Mouse (Mus musculus): Measurements from ENCODE around the gene Tyr. TPM values are rescaled to one million over a fixed set of nuclear protein-coding genes. Genes with fewer than 3 reads are reported as not detected.
"Not testable (repeated sequence)": the region's sequence is repeated elsewhere in the genome, so short reads cannot be mapped to it uniquely, and the experiment has no call there.

The Tyr gene
- polyA plus RNA-seq (2016; fragmentation: Nextera tagmentation; extraction: Ambion mirVana), result 0.20 and 0.29 TPM in 2 replicates

- H3K27ac ChIP-seq, result no peak within 1 kb of the TSS
- no peak for ATAC-seq (ENCODE audit: low FRiP score, low read depth)
- H3K9me3 ChIP-seq, result no peaks in the 10 kb centered on the region
- no peaks in the 10 kb centered on the region for H3K4me1 ChIP-seq
- H3K9ac ChIP-seq, result no peak within 1 kb of the TSS
- H3K27me3 ChIP-seq (replicated peaks), result no peaks in the 10 kb centered on the region
- no peak within 1 kb of the TSS for H3K4me2 ChIP-seq (replicated peaks)
- H3K4me3 ChIP-seq, result no peak within 1 kb of the TSS
- H3K36me3 ChIP-seq, result no peaks in the 10 kb centered on the region
Observed at GRCm38 (mm10) chr7:87493412-87493811, at the start of gene Tyr. TSS of gene Tyr (minus strand) at chr7:87493512.

- Histone ChIP-seq H3K9ac (no peak overlapping the region), H3K4me2 (replicated peaks) (no peak overlapping the region), H3K4me1 (no peaks in the 10 kb centered on the region)
Observed at GRCm38 (mm10) chr7:87539031-87539430, 45.7 kb upstream of the Tyr start.

GRCm38 (mm10) chr7:87494124-87494682 lies 891 bp upstream of the Tyr start:
- H3K9ac ChIP-seq, result no peak overlapping the region
- WGBS, result 27% methylated on average over 4 of the region's 4 CpGs
- no peaks in the 10 kb centered on the region for H3K36me3 ChIP-seq
- no peak overlapping the region for H3K27ac ChIP-seq
- no peak overlapping the region for H3K4me3 ChIP-seq
- no peaks in the 10 kb centered on the region for H3K27me3 ChIP-seq (replicated peaks)
- no peaks in the 10 kb centered on the region for H3K9me3 ChIP-seq
- no peak overlapping the region for H3K4me2 ChIP-seq (replicated peaks)
- no peaks in the 10 kb centered on the region for H3K4me1 ChIP-seq
- ATAC-seq (ENCODE audit: low FRiP score, low read depth), result no peak

More at GRCm38 (mm10) chr7:87539031-87539430, 45.7 kb upstream of the Tyr start:
- no peaks in the 10 kb centered on the region for H3K27me3 ChIP-seq (replicated peaks)
- H3K36me3 ChIP-seq, result no peaks in the 10 kb centered on the region
- H3K9me3 ChIP-seq, result no peaks in the 10 kb centered on the region
- ATAC-seq (ENCODE audit: low FRiP score, low read depth), result no peak
- no peak overlapping the region for H3K27ac ChIP-seq
- no peak overlapping the region for H3K4me3 ChIP-seq

DNA sequence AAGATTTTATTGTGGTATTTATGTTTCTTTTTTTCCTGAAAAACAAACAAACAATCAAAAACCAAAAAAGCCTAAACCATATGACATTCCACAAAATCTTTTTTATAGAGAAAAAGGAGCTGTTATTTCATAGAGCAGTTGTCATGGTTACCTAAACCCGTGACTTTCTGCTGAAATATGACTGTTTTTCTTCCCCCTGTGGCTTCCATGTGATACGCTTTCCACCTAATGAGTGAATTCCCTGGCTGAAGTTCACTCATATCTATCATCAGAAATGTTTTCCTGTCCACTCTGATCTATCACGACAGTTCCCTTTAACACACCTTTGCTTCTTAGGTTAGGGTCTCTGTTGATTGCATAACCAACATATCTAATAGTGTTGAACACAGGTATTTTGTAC lies 5.3 kb downstream of the Tyr start:
- WGBS, result 72% methylated on average over 3 of the region's 3 CpGs

GRCm38 (mm10) chr7:87413271-87413670 lies 80.0 kb downstream of the Tyr start:
- Histone ChIP-seq H3K4me3 (no peak overlapping the region), H3K27ac (no peak overlapping the region), H3K9me3 (no peaks in the 10 kb centered on the region), H3K9ac (no peak overlapping the region), H3K36me3 (no peaks in the 10 kb centered on the region), H3K4me1 (no peaks in the 10 kb centered on the region), H3K4me2 (replicated peaks) (no peak overlapping the region), H3K27me3 (replicated peaks) (no peaks in the 10 kb centered on the region)
- no peak for ATAC-seq (ENCODE audit: low FRiP score, low read depth)
- WGBS, result 73% methylated on average over 1 of the region's 1 CpGs

More for the DNA sequence above, 5.3 kb downstream of the Tyr start:
- Histone ChIP-seq H3K4me1 (no peaks in the 10 kb centered on the region), H3K27ac (no peak overlapping the region), H3K4me2 (replicated peaks) (no peak overlapping the region), H3K36me3 (no peaks in the 10 kb centered on the region), H3K9me3 (no peaks in the 10 kb centered on the region), H3K27me3 (replicated peaks) (no peaks in the 10 kb centered on the region), H3K4me3 (no peak overlapping the region), H3K9ac (no peak overlapping the region)
- ATAC-seq (ENCODE audit: low FRiP score, low read depth), result no peak

GRCm38 (mm10) chr7:87411373-87411772 lies 81.9 kb downstream of the Tyr start:
- ATAC-seq (ENCODE audit: low FRiP score, low read depth); H3K4me3 ChIP-seq; H3K9me3 ChIP-seq; H3K4me1 ChIP-seq; H3K36me3 ChIP-seq; H3K27ac ChIP-seq; H3K4me2 ChIP-seq (replicated peaks); H3K9ac ChIP-seq; H3K27me3 ChIP-seq (replicated peaks): not testable (repeated sequence)
- WGBS, result 9% methylated on average over 4 of the region's 4 CpGs

- ATAC-seq (ENCODE audit: low FRiP score, low read depth), result no peak
- Histone ChIP-seq H3K4me2 (replicated peaks) (no peak overlapping the region), H3K27me3 (replicated peaks) (no peaks in the 10 kb centered on the region), H3K9me3 (no peaks in the 10 kb centered on the region), H3K4me1 (no peaks in the 10 kb centered on the region), H3K27ac (no peak overlapping the region), H3K36me3 (no peaks in the 10 kb centered on the region), H3K9ac (no peak overlapping the region), H3K4me3 (no peak overlapping the region)
- WGBS, result 85% methylated on average over 7 of the region's 7 CpGs
Observed at GRCm38 (mm10) chr7:87397023-87397422, 96.3 kb downstream of the Tyr start.

DNA sequence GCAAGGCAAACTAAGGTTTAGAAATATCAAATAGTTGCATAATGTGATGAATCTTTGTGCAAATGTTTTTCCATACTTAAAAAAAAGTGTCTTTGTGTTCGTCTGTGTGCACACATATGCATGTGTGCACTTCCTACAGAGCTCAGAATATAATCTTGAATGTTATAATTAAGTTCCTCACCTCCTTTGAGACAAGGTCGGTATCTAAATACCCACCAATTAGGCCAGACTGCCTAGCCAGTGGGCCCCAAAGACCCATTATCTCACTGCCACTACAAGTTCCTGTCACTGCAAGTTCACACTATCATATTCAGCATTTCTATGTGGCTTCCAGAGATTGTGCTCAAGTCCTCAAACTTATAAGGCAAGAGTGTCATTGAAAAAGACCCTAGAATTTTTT lies 118.4 kb downstream of the Tyr start:
- Histone ChIP-seq H3K9ac (no peak overlapping the region), H3K4me2 (replicated peaks) (no peak overlapping the region), H3K27ac (no peak overlapping the region), H3K4me1 (no peaks in the 10 kb centered on the region), H3K9me3 (no peaks in the 10 kb centered on the region), H3K27me3 (replicated peaks) (no peaks in the 10 kb centered on the region), H3K36me3 (no peaks in the 10 kb centered on the region), H3K4me3 (no peak overlapping the region)
- no peak for ATAC-seq (ENCODE audit: low FRiP score, low read depth)
- 82% methylated on average over 2 of the region's 2 CpGs for WGBS

Other genes starting within 250 kb of the Tyr start
- gene Nox4, start 247.4 kb downstream of the Tyr start, polyA plus RNA-seq (2016; fragmentation: Nextera tagmentation; extraction: Ambion mirVana), result 3.0 and 3.4 TPM in 2 replicates
- 2.8 and 3.5 TPM in 2 replicates for gene Grm5, start 90.7 kb upstream of the Tyr start, polyA plus RNA-seq (2016; fragmentation: Nextera tagmentation; extraction: Ambion mirVana)

Data from neural tube, embryonic 12.5 days (tissue).